Mouse (Mus musculus) small intestine, adult 2 months (tissue): ENCODE results near the gene Brd2. TPM values are rescaled to one million over a fixed set of nuclear protein-coding genes. Genes with fewer than 3 reads are reported as not detected.

Experiments used
- H3K27ac ChIP-seq: fragments of 200-500 bp; 2 replicates; pipeline ENCODE4 v1.5.1; 2012; ENCODE audit warnings: low read depth, low read length, control low read depth, inconsistent platforms; ENCODE audit not compliant: insufficient read depth
- H3K27me3 ChIP-seq: fragments of 200-500 bp; 2 replicates; pipeline ENCODE4 v1.6.1; 2012; ENCODE audit warnings: mild to moderate bottlenecking, moderate library complexity, low read length, inconsistent platforms; ENCODE audit not compliant: control insufficient read depth, insufficient read depth
- H3K36me3 ChIP-seq: fragments of 200-500 bp; 2 replicates; pipeline ENCODE4 v1.6.1; 2012; ENCODE audit warnings: mild to moderate bottlenecking, low read length, control low read depth, inconsistent platforms; ENCODE audit not compliant: control insufficient read depth, insufficient read depth
- H3K4me1 ChIP-seq: fragments of 200-500 bp; 2 replicates; pipeline ENCODE4 v1.6.1; 2012; ENCODE audit warnings: low read length, inconsistent platforms, mixed read lengths; ENCODE audit not compliant: control insufficient read depth, insufficient read depth, insufficient read length
- H3K4me3 ChIP-seq: fragments of 200-500 bp; 2 replicates; pipeline ENCODE4 v1.5.1; 2012; ENCODE audit warnings: low read depth, mild to moderate bottlenecking, control low read depth, inconsistent platforms, low read length, moderate library complexity
- CTCF ChIP-seq: fragments of 200-500 bp; IDR thresholded peaks from 2 replicates; pipeline ENCODE4 v1.5.1; 2012; ENCODE audit warnings: low read depth, mild to moderate bottlenecking, control low read depth, inconsistent platforms, low read length, moderate library complexity, mixed read lengths; ENCODE audit not compliant: insufficient replicate concordance, insufficient read length; ENCODE audit errors: extremely low read depth
- POLR2A ChIP-seq: fragments of 200-500 bp; IDR thresholded peaks from 2 replicates; pipeline ENCODE4 v1.6.1; 2012; ENCODE audit warnings: low read depth, mild to moderate bottlenecking, control low read depth, inconsistent platforms, low read length, moderate library complexity
- WGBS: fragments of 180-500 bp; shearing (Covaris S2); methylation state at CpG from one replicate; pipeline ENCODE4 v1.1.7; 2018; 5-methylcytosine and 5-hydroxymethylcytosine counted together
- polyA plus RNA-seq: library from polyadenylated mRNA; depleted of rRNA; stranded (reverse); fragments of >200 nt; gene quantifications from 2 replicates; pipeline ENCODE4 v1.2.3, GENCODE M21; 2012; rRNA removed

Brd2 gene
- 41.2 and 73.1 TPM in 2 replicates for polyA plus RNA-seq

GRCm38 (mm10) chr17:34122188-34122984 lies at the start of gene Brd2:
Gene Brd2, minus strand, starts transcription at chr17:34122634.
- peak within 1 kb of the TSS; percentile 100 for H3K27ac ChIP-seq
- TF ChIP-seq CTCF = no peak
- peak; percentile 81 for TF ChIP-seq POLR2A
- H3K4me3 ChIP-seq = peak within 1 kb of the TSS; percentile 95
- peaks cover 15% of the 10 kb centered on the region for H3K4me1 ChIP-seq
- H3K27me3 ChIP-seq = no peaks in the 10 kb centered on the region
- under 1% methylated on average over 73 of the region's 75 CpGs for WGBS
- peaks cover 14% of the 10 kb centered on the region for H3K36me3 ChIP-seq

- WGBS = 36% methylated on average over 13 of the region's 13 CpGs
- no peaks in the 10 kb centered on the region for H3K4me1 ChIP-seq
- no peaks in the 10 kb centered on the region for H3K27me3 ChIP-seq
- no peaks in the 10 kb centered on the region for H3K36me3 ChIP-seq
- TF ChIP-seq CTCF (no peak; the same call in 1 of the 2 replicates), POLR2A (no peak)
- no peak overlapping the region for H3K4me3 ChIP-seq
- H3K27ac ChIP-seq = no peak overlapping the region
Measured at GRCm38 (mm10) chr17:34170877-34171498, 48.6 kb upstream of the Brd2 start.

- TF ChIP-seq POLR2A (no peak), CTCF (no peak)
- WGBS = 8% methylated on average over 4 of the region's 4 CpGs
Measured at GRCm38 (mm10) chr17:34170487-34170876, 48.0 kb upstream of the Brd2 start.

GRCm38 (mm10) chr17:34169279-34169678 lies 46.8 kb upstream of the Brd2 start:
- WGBS = 0% methylated on average over 2 of the region's 2 CpGs
- TF ChIP-seq CTCF (peak; percentile 77; the same call in 1 of the 2 replicates), POLR2A (no peak)
- Histone ChIP-seq H3K4me3 (no peak overlapping the region), H3K27me3 (no peaks in the 10 kb centered on the region), H3K36me3 (no peaks in the 10 kb centered on the region), H3K27ac (no peak overlapping the region), H3K4me1 (no peaks in the 10 kb centered on the region)

More at GRCm38 (mm10) chr17:34170487-34170876, 48.0 kb upstream of the Brd2 start:
- Histone ChIP-seq H3K36me3 (no peaks in the 10 kb centered on the region), H3K27ac (no peak overlapping the region), H3K4me1 (no peaks in the 10 kb centered on the region), H3K27me3 (no peaks in the 10 kb centered on the region), H3K4me3 (no peak overlapping the region)

- no peak overlapping the region for H3K27ac ChIP-seq
- H3K4me1 ChIP-seq = no peaks in the 10 kb centered on the region
- 64% methylated on average over 6 of the region's 6 CpGs for WGBS
- no peaks in the 10 kb centered on the region for H3K27me3 ChIP-seq
- H3K4me3 ChIP-seq = no peak overlapping the region
- peaks cover 4% of the 10 kb centered on the region; the same call in 1 of the 2 replicates for H3K36me3 ChIP-seq
- no peak for TF ChIP-seq POLR2A
- peak; percentile 31; the same call in 1 of the 2 replicates for TF ChIP-seq CTCF
Measured at GRCm38 (mm10) chr17:34165033-34165730, 42.7 kb upstream of the Brd2 start.

- WGBS = 52% methylated on average over 9 of the region's 9 CpGs
- TF ChIP-seq CTCF = peak; percentile 33; the same call in 1 of the 2 replicates
- no peak for TF ChIP-seq POLR2A
- H3K4me3 ChIP-seq = no peak overlapping the region
Measured at GRCm38 (mm10) chr17:34164202-34164895, 41.9 kb upstream of the Brd2 start.

More at GRCm38 (mm10) chr17:34164202-34164895, 41.9 kb upstream of the Brd2 start:
- H3K4me1 ChIP-seq = no peaks in the 10 kb centered on the region
- H3K27ac ChIP-seq = no peak overlapping the region
- no peaks in the 10 kb centered on the region for H3K27me3 ChIP-seq
- H3K36me3 ChIP-seq = peaks cover 4% of the 10 kb centered on the region; the same call in 1 of the 2 replicates
